Mouse (Mus musculus): ENCODE data around the gene Mrpl21. TPM values are rescaled to one million over a fixed set of nuclear protein-coding genes. Genes with fewer than 3 reads are reported as not detected.

The Mrpl21 gene
- total and polyA plus RNA-seq, 3 experiments: 86.0 to 129 (median 116) TPM

DNA sequence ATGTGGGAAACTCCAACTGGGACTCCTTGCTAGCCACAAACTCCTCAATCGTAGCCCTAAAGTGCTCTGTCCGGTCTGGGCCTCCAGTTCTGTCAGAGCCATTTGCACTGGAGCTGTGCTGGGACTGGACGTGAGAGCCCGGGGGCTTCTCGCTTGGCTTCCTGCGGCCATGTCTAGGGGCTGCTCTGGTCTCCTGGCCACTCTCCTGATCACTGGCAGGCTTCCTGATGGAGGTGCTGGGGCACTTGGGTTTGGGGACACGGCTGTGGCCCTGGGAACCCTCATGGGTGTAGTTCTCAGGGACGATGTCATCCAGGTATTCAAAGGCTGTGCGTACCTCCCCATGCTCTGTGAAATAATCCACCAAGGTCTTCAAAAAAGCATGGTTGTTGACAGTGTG is 17.5 kb upstream of the Mrpl21 start:
- H3K4me1 ChIP-seq (ENCODE audit: control insufficient read depth in 1 of 2, insufficient read depth in 2 of 2): no peaks in the 10 kb centered on the region
- H3K79me2 ChIP-seq (replicated peaks; ENCODE audit: control insufficient read depth, extremely low read depth, insufficient read depth, poor library complexity, severe bottlenecking): no peaks in the 10 kb centered on the region
- no peak overlapping the region for H3K4me2 ChIP-seq (ENCODE audit: insufficient read depth, low read depth, poor library complexity, severe bottlenecking)
- peaks cover 85 to 97% of the 10 kb centered on the region in 2 experiments for H3K36me3 ChIP-seq (replicated peaks in 1 of 2; ENCODE audit: control insufficient read depth in 1 of 2, insufficient read depth in 1 of 2, low read length in 1 of 2)
- TF ChIP-seq JUN (IDR thresholded peaks at IDR 0.05; ENCODE audit: insufficient read depth, low read depth, low read length) (no peak), ZNF384 (IDR thresholded peaks at IDR 0.05; ENCODE audit: low read depth, low read length) (no peak), JUND (conservative IDR thresholded peaks at IDR 0.05; ENCODE audit: low read depth, low read length) (no peak), RCOR1 (conservative IDR thresholded peaks at IDR 0.05; ENCODE audit: low read depth, low read length) (no peak), USF2 (conservative IDR thresholded peaks at IDR 0.05; ENCODE audit: low read depth, low read length) (no peak), GABPA (IDR thresholded peaks at IDR 0.05; ENCODE audit: insufficient replicate concordance, low read depth, low read length) (no peak), USF1 (IDR thresholded peaks at IDR 0.05; ENCODE audit: low read depth, low read length) (no peak), SIN3A (IDR thresholded peaks at IDR 0.05; ENCODE audit: low read length) (no peak), HCFC1 (IDR thresholded peaks at IDR 0.05; ENCODE audit: low read depth, low read length) (no peak), BHLHE40 (IDR thresholded peaks at IDR 0.05; ENCODE audit: low read depth, low read length) (no peak), PAX5 (IDR thresholded peaks at IDR 0.05; ENCODE audit: low read length) (no peak), TCF12 (IDR thresholded peaks at IDR 0.05; ENCODE audit: low read depth, low read length) (no peak), CTCF (conservative IDR thresholded peaks at IDR 0.05 in 1 of 2, IDR thresholded peaks at IDR 0.05 in 1 of 2; ENCODE audit: low read depth in 2 of 2, low read length in 2 of 2) (no peak), NRF1 (IDR thresholded peaks at IDR 0.05; ENCODE audit: low read depth, low read length) (no peak), CHD1 (IDR thresholded peaks at IDR 0.05; ENCODE audit: low read depth, low read length) (no peak), IRF4 (IDR thresholded peaks at IDR 0.05; ENCODE audit: low read depth, low read length) (no peak)
- no peak for DNase-seq (ENCODE audit: extremely low read depth)
- dilution Hi-C loops (cut with MboI; ENCODE audit: extremely low pct_ligation_motif_present, extremely low pct_unique_long_range_greater_than_20kb, low sequenced_read_pairs) (no loop called here), in situ Hi-C loops (cut with MboI; ENCODE audit: low pct_ligation_motif_present, low pct_unique_long_range_greater_than_20kb, low sequenced_read_pairs) (no loop called here)
- no peak overlapping the region for H3K27ac ChIP-seq (ENCODE audit: insufficient read depth, low read depth)
- no peaks in the 10 kb centered on the region for H3K27me3 ChIP-seq (replicated peaks)
- no peaks in the 10 kb centered on the region for H3K9me3 ChIP-seq (replicated peaks; ENCODE audit: low read length)
- no peak overlapping the region for H3K4me3 ChIP-seq (replicated peaks in 1 of 3; ENCODE audit: low read depth in 2 of 3, low read length in 2 of 3, poor library complexity in 1 of 3)
- no peak overlapping the region for H3K9ac ChIP-seq (ENCODE audit: insufficient read depth, low read depth)

DNA sequence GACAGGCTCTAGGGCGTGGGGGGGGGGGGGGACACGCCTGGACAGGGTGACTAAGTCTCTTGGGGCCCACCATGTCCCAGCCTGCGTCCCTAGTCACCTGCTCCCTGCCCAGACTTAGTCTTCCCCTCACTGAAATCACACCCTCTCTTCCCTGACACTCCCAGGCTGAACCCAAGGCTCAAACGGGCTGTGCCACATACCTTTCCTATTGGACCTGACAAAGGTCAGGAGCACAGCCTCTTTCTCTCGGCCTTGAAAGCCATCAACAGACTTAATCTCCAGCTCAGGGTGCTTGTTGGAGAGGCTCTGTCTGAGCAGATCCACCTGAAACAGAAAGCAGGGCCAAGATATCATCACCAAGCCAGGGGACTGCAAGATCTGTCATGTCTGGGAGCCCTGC is 16.6 kb upstream of the Mrpl21 start:
- Histone ChIP-seq H3K9ac (ENCODE audit: insufficient read depth, low read depth) (no peak overlapping the region), H3K27ac (ENCODE audit: insufficient read depth, low read depth) (no peak overlapping the region), H3K4me1 (ENCODE audit: control insufficient read depth in 1 of 2, insufficient read depth in 2 of 2) (no peaks in the 10 kb centered on the region), H3K9me3 (replicated peaks; ENCODE audit: low read length) (no peaks in the 10 kb centered on the region), H3K4me3 (replicated peaks in 1 of 3; ENCODE audit: low read depth in 2 of 3, low read length in 2 of 3, poor library complexity in 1 of 3) (no peak overlapping the region), H3K27me3 (replicated peaks) (no peaks in the 10 kb centered on the region), H3K4me2 (ENCODE audit: insufficient read depth, low read depth, poor library complexity, severe bottlenecking) (no peak overlapping the region), H3K36me3 (replicated peaks in 1 of 2; ENCODE audit: control insufficient read depth in 1 of 2, insufficient read depth in 1 of 2, low read length in 1 of 2) (peaks cover 87 to 97% of the 10 kb centered on the region in 2 experiments), H3K79me2 (replicated peaks; ENCODE audit: control insufficient read depth, extremely low read depth, insufficient read depth, poor library complexity, severe bottlenecking) (no peaks in the 10 kb centered on the region)
- TF ChIP-seq RAD21 (IDR thresholded peaks at IDR 0.05; ENCODE audit: low read depth, low read length): no peak
- TF ChIP-seq ELF1 (IDR thresholded peaks at IDR 0.05; ENCODE audit: low read depth, low read length): no peak
- no peak for TF ChIP-seq POLR2AphosphoS2 (IDR thresholded peaks at IDR 0.05; ENCODE audit: low read depth, low read length)
- TF ChIP-seq GABPA (IDR thresholded peaks at IDR 0.05; ENCODE audit: insufficient replicate concordance, low read depth, low read length): no peak
- TF ChIP-seq NELFE (IDR thresholded peaks at IDR 0.05; ENCODE audit: low read depth, low read length): no peak
- TF ChIP-seq MEF2A (IDR thresholded peaks at IDR 0.05; ENCODE audit: borderline replicate concordance, low read depth, low read length): no peak
- TF ChIP-seq ZNF384 (IDR thresholded peaks at IDR 0.05; ENCODE audit: low read depth, low read length): no peak
- TF ChIP-seq ETS1 (conservative IDR thresholded peaks at IDR 0.05; ENCODE audit: low read depth, low read length): no peak
- TF ChIP-seq MYC (IDR thresholded peaks at IDR 0.05; ENCODE audit: low read depth, low read length): no peak
- no peak for TF ChIP-seq USF2 (conservative IDR thresholded peaks at IDR 0.05; ENCODE audit: low read depth, low read length)
- TF ChIP-seq SMC3 (IDR thresholded peaks at IDR 0.05; ENCODE audit: low read depth, low read length): no peak
- no peak for TF ChIP-seq UBTF (IDR thresholded peaks at IDR 0.05; ENCODE audit: low read depth, low read length)
- no peak for TF ChIP-seq JUN (IDR thresholded peaks at IDR 0.05; ENCODE audit: insufficient read depth, low read depth, low read length)
- no peak for TF ChIP-seq EP300 (IDR thresholded peaks at IDR 0.05; ENCODE audit: low read length)
- no peak for TF ChIP-seq MAX (IDR thresholded peaks at IDR 0.05; ENCODE audit: low read length)
- TF ChIP-seq KAT2A (IDR thresholded peaks at IDR 0.05; ENCODE audit: insufficient replicate concordance, low read length): no peak
- in situ Hi-C loops (cut with MboI; ENCODE audit: low pct_ligation_motif_present, low pct_unique_long_range_greater_than_20kb, low sequenced_read_pairs) (no loop called here), dilution Hi-C loops (cut with MboI; ENCODE audit: extremely low pct_ligation_motif_present, extremely low pct_unique_long_range_greater_than_20kb, low sequenced_read_pairs) (no loop called here)
- no peak for DNase-seq (ENCODE audit: extremely low read depth)
